Mouse (Mus musculus) hindbrain, embryonic 10.5 days (tissue): ENCODE results near the gene Acvr1c. TPM values are rescaled to one million over a fixed set of nuclear protein-coding genes. Genes with fewer than 3 reads are reported as not detected.

Experiments used
- DNase-seq: peaks from one replicate; pipeline ENCODE4 v3.0.0-alpha.2; 2017; ENCODE audit warnings: low spot score
- H3K27ac ChIP-seq: fragments of 300-500 bp; sonication (generic); 2 replicates; pipeline ENCODE4 v1.5.1; 2016; ENCODE audit warnings: mild to moderate bottlenecking, moderate library complexity
- H3K27me3 ChIP-seq: fragments of 300-500 bp; sonication (generic); 2 replicates; pipeline ENCODE4 v1.6.1; 2016; ENCODE audit warnings: mild to moderate bottlenecking; ENCODE audit not compliant: poor library complexity, insufficient read depth, severe bottlenecking
- H3K36me3 ChIP-seq: fragments of 300-500 bp; sonication (generic); 2 replicates; pipeline ENCODE4 v1.6.1; 2016; ENCODE audit warnings: mild to moderate bottlenecking, moderate library complexity
- H3K4me1 ChIP-seq: fragments of 300-500 bp; sonication (generic); replicated peaks from 2 replicates; pipeline ENCODE4 v1.6.1; 2016; ENCODE audit warnings: mild to moderate bottlenecking
- H3K4me3 ChIP-seq: fragments of 300-500 bp; sonication (generic); 2 replicates; pipeline ENCODE4 v1.5.1; 2016; ENCODE audit warnings: mild to moderate bottlenecking, moderate library complexity
- H3K9me3 ChIP-seq: fragments of 300-500 bp; sonication (generic); 2 replicates; pipeline ENCODE4 v1.6.1; 2016; ENCODE audit warnings: mild to moderate bottlenecking, moderate library complexity
- WGBS: fragments of 180-500 bp; shearing (Covaris S2); methylation state at CpG from one replicate; pipeline ENCODE4 v1.1.7; 2016; 5-methylcytosine and 5-hydroxymethylcytosine counted together
- polyA plus RNA-seq: library from polyadenylated mRNA; unstranded; fragments of >200 nt; fragmentation: Nextera tagmentation; extraction: Ambion mirVana; gene quantifications from 2 replicates; pipeline ENCODE4 v1.2.1, GENCODE M21; 2016

Gene Acvr1c
- polyA plus RNA-seq, 1 experiment from 2014 or later: 0.43 TPM

- WGBS: 86% methylated on average over 4 of the region's 4 CpGs
- H3K4me1 ChIP-seq: no peaks in the 10 kb centered on the region
These were observed 117.1 kb downstream of the Acvr1c start for GRCm38 (mm10) chr2:58240639-58241038.

GRCm38 (mm10) chr2:58237487-58237886 lies 120.2 kb downstream of the Acvr1c start:
- no peaks in the 10 kb centered on the region for H3K4me1 ChIP-seq
- no peak overlapping the region for H3K27ac ChIP-seq
- H3K9me3 ChIP-seq: no peaks in the 10 kb centered on the region
- no peaks in the 10 kb centered on the region for H3K27me3 ChIP-seq
- DNase-seq: no peak
- 87% methylated on average over 2 of the region's 2 CpGs for whole genome bisulfite sequencing
- H3K4me3 ChIP-seq: no peak overlapping the region
- H3K36me3 ChIP-seq: no peaks in the 10 kb centered on the region

More at GRCm38 (mm10) chr2:58240639-58241038, 117.1 kb downstream of the Acvr1c start:
- Histone ChIP-seq H3K4me3 (no peak overlapping the region), H3K36me3 (no peaks in the 10 kb centered on the region), H3K27ac (no peak overlapping the region), H3K9me3 (no peaks in the 10 kb centered on the region), H3K27me3 (no peaks in the 10 kb centered on the region)
- DNase-seq: no peak

Other genes starting within 250 kb of the Acvr1c start
- 0.27 and 0.30 TPM in 2 replicates for gene Cytip, start 162.4 kb downstream of the Acvr1c start, polyA plus RNA-seq
- 0.17 TPM in 1 of 2 replicates, not detected in the other for gene Gm17409, start 112.2 kb upstream of the Acvr1c start, polyA plus RNA-seq
- 3.5 TPM in 2 replicates for gene Acvr1, start 209.3 kb upstream of the Acvr1c start, polyA plus RNA-seq
- 4.8 and 5.2 TPM in 2 replicates for gene Upp2, start 209.4 kb upstream of the Acvr1c start, polyA plus RNA-seq